Mouse (Mus musculus) liver, embryonic 13.5 days (tissue): ENCODE measurements around the gene Ybx1. TPM values are rescaled to one million over a fixed set of nuclear protein-coding genes. Genes with fewer than 3 reads are reported as not detected.

Experiments
- ATAC-seq: fragments of 200-750 bp; cut with Nextera tagmentation; 2 replicates; pipeline ENCODE4 v1.8.0; 2017; ENCODE audit warnings: low read depth, mild to moderate bottlenecking, moderate number of reproducible peaks, moderate library complexity
- DNase-seq: peaks from one replicate; pipeline ENCODE4 v3.0.0; 2022
- H3K27ac ChIP-seq: fragments of 300-500 bp; sonication (generic); 2 replicates; pipeline ENCODE4 v1.5.1; 2015; ENCODE audit warnings: moderate library complexity, mild to moderate bottlenecking, inconsistent platforms
- H3K27me3 ChIP-seq: fragments of 300-500 bp; sonication (generic); 2 replicates; pipeline ENCODE4 v1.6.1; 2015; ENCODE audit warnings: mild to moderate bottlenecking, inconsistent platforms
- H3K36me3 ChIP-seq: fragments of 300-500 bp; sonication (generic); 2 replicates; pipeline ENCODE4 v1.6.1; 2015; ENCODE audit warnings: mild to moderate bottlenecking, inconsistent platforms
- H3K4me1 ChIP-seq: fragments of 300-500 bp; sonication (generic); replicated peaks from 2 replicates; pipeline ENCODE4 v1.6.1; 2015; ENCODE audit warnings: inconsistent platforms
- H3K4me2 ChIP-seq: fragments of 300-500 bp; sonication (generic); 2 replicates; pipeline ENCODE4 v1.6.1; 2015; ENCODE audit warnings: inconsistent platforms, mild to moderate bottlenecking, moderate library complexity
- H3K4me3 ChIP-seq: fragments of 300-500 bp; sonication (generic); replicated peaks from 2 replicates; pipeline ENCODE4 v1.5.1; 2015; ENCODE audit warnings: mild to moderate bottlenecking, inconsistent platforms
- H3K9ac ChIP-seq: fragments of 300-500 bp; sonication (generic); 2 replicates; pipeline ENCODE4 v1.6.1; 2015; ENCODE audit warnings: mild to moderate bottlenecking, inconsistent platforms
- H3K9me3 ChIP-seq: fragments of 300-500 bp; sonication (generic); replicated peaks from 2 replicates; pipeline ENCODE4 v1.6.1; 2016; ENCODE audit warnings: inconsistent platforms
- WGBS: fragments of 180-500 bp; shearing (Covaris S2); methylation state at CpG from one replicate; pipeline ENCODE4 v1.1.7; 2015; ENCODE audit not compliant: insufficient replicate concordance; 5-methylcytosine and 5-hydroxymethylcytosine counted together
- polyA plus RNA-seq: library from polyadenylated mRNA; unstranded; fragments of >200 nt; fragmentation: Nextera tagmentation; extraction: Ambion mirVana; gene quantifications from 2 replicates; pipeline ENCODE4 v1.2.1, GENCODE M21; 2015

Gene Ybx1
- polyA plus RNA-seq, 1 experiment from 2014 or later: 342 TPM

DNA sequence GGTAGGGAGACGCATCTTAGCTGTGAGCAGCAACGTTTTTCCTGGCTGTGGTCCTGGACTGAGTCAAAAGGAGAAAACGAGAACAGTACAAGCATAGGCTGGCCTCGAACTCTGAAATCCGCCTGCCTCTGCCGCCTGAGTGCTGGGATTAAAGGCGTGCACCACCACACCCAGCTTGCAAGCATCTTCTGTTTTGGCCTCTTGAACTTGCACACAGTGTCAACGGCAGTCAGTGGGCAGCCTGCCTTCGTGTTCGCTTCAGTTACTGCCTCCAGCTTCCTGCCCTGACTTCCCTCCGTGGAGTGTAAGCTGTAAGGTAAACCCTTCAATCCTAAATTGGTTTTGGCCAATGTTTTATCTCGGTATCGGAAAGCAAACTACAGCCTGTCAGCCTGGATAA is 27.8 kb downstream of the Ybx1 start:
- H3K27me3 ChIP-seq: no peaks in the 10 kb centered on the region
- 48% methylated on average over 13 of the region's 13 CpGs for WGBS
- H3K27ac ChIP-seq: no peak overlapping the region
- H3K9me3 ChIP-seq: no peaks in the 10 kb centered on the region
- H3K36me3 ChIP-seq: peaks cover 12% of the 10 kb centered on the region
- H3K4me1 ChIP-seq: peaks cover 9% of the 10 kb centered on the region
- H3K4me2 ChIP-seq: no peak overlapping the region
- no peak for ATAC-seq
- DNase-seq: no peak
- H3K9ac ChIP-seq: no peak overlapping the region
- H3K4me3 ChIP-seq: no peak overlapping the region

DNA sequence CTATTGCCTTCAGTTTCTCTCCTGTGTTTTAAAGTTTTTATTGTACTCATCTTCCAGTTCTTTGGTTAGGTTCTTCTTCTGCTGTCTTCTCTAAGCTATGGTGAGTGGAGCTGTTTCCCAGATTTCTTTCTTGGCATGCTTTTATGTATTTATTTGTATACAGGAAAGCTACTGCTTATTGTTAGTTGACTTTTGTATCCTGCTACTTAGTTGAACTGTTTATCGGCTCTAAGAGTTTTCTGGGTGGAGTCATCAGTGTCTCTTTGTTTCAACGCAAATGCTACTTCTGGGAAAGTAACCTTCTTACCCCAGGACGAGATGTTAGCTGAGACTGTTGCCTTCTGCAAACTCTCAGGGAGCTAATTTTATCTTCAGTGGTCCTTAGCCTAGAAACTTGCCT is 30.9 kb downstream of the Ybx1 start:
- Histone ChIP-seq H3K9ac (no peak overlapping the region), H3K36me3 (no peaks in the 10 kb centered on the region), H3K4me2 (no peak overlapping the region), H3K27me3 (no peaks in the 10 kb centered on the region), H3K27ac (no peak overlapping the region), H3K9me3 (no peaks in the 10 kb centered on the region), H3K4me3 (no peak overlapping the region), H3K4me1 (peaks cover 13% of the 10 kb centered on the region)
- DNase-seq: no peak
- ATAC-seq: no peak
- WGBS: 58% methylated on average over 3 of the region's 3 CpGs

DNA sequence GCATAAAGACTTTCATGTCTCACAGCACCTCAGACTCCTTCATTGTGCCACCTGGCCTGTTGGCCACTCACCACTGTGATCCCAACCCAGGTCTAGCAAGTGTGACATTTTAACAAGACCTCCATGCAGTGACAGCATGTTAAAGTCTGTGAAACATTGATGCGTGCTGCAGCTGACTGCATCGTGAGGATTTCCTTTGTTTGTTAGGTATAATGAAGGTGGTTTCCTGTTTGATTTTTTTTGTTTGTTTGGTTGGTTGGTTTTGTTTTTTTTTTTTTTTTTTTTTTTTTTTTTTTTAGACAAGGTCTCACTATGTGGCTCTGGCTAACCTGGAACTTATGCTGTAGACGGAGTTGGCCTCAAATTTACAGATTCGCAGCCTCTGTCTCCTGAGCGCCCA is 31.9 kb downstream of the Ybx1 start:
- ATAC-seq (no peak), DNase-seq (no peak)
- Histone ChIP-seq H3K9me3 (no peaks in the 10 kb centered on the region), H3K4me2 (no peak overlapping the region), H3K27me3 (no peaks in the 10 kb centered on the region), H3K9ac (no peak overlapping the region), H3K27ac (no peak overlapping the region), H3K4me3 (no peak overlapping the region), H3K4me1 (peaks cover 13% of the 10 kb centered on the region), H3K36me3 (no peaks in the 10 kb centered on the region)
- 77% methylated on average over 5 of the region's 5 CpGs for WGBS

DNA sequence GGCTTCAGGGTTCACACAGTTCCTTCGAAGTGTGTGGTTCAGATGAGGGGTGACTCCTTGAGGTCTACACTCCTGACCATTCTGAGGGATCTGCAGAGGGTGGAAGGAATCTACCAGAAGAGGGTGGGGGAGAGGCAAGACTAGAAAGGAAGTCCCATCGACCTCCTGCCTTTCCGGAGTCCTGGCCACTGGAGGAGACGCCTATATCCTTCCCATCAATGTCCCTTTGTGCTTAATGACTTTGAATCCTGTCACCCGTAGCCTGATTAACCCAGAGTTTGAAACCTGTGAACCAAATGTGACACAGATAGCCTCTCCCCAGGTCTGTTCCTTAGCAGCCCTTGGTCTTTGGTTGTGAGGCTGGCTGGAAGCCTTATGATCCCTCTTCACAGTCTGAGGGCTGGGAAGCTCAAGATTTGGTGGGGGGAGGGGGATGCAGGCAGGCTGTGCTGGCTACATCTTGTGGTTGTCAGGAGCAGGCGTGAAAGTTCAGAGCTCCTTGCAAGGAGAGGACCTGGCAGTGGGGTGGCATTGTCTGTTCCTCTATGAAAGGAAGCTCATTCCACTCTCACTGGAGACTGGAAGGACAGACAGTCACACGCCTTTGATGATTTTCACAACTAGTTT is 33.2 kb downstream of the Ybx1 start:
- H3K9me3 ChIP-seq: no peaks in the 10 kb centered on the region
- no peak overlapping the region for H3K4me2 ChIP-seq
- H3K27me3 ChIP-seq: no peaks in the 10 kb centered on the region
- H3K27ac ChIP-seq: no peak overlapping the region
- WGBS: 25% methylated on average over 7 of the region's 7 CpGs
- no peak for DNase-seq
- H3K36me3 ChIP-seq: no peaks in the 10 kb centered on the region
- no peak overlapping the region for H3K4me3 ChIP-seq
- peaks cover 13% of the 10 kb centered on the region for H3K4me1 ChIP-seq
- H3K9ac ChIP-seq: no peak overlapping the region
- ATAC-seq: no peak

DNA sequence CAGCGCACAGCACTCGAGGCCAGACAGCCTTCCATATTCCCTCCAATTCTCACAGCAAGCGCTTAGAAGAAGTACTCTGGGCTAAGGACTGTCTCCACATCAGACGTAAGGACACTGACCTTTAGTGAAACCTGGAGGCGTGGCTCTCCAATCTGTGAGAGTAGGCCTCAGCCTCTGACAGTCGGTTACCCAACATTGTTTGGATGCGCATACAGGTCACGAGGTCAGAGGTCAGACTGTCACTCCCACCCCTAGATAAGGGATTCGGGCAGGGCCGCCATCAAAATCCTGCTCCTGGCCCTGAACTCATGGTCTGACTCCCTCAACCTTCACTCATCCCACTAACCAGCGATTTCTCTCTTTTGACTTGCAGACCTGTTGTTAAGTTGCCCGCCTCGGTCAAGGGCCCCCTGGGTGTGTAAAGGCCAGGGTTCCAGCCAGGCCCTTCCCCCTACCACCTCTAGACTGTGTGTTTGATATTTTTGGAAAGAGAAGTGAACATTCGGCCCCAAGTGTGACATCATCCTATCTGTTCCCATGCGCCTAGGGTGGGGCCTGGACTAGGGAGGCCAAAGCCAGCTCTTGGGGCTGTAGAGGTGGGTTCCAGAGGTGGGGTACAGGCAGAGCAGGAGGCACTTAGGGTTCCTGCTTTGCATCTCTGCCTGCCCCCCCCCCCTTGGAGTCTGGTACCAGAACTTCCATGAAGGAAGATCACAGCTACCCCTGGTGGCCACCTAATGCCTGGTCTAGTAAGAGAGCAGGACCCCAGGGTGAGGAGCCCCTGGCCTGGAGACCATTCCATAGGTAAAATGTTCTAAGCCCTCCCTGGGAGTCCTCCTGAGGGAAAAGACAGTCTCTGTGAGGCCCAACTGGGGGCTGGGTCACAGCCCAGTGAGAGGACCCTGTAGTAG is 34.8 kb downstream of the Ybx1 start:
- ATAC-seq (peak; percentile 61), DNase-seq (no peak)

DNA sequence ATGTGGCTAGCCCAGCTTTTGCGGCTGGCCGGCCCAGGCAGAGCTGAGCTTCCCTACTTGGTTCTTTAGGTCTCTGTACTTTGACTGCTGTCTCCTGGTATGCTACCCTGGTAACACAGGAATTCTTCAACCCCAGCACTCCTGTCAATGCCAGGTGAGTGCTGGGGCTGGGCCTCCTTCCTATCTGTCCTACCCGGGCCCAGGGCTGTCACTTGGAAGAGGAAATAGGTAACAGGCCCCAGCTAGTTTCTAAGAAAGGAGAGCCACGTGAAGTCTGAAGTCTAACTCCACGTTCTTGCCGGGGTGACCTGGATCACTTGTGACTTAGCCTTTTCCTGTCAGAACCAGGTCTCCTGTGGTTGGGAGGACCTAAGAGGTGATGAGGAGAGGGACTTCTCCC is 37.3 kb downstream of the Ybx1 start:
- H3K36me3 ChIP-seq: no peaks in the 10 kb centered on the region
- 0 out of 2 replicates have a peak, but pooled peaks cover 5% of the 10 kb centered on the region for H3K27me3 ChIP-seq
- no peak overlapping the region for H3K27ac ChIP-seq
- H3K9ac ChIP-seq: no peak overlapping the region
- no peak overlapping the region for H3K4me3 ChIP-seq
- no peak for DNase-seq
- no peak overlapping the region for H3K4me2 ChIP-seq
- no peak for ATAC-seq
- WGBS: 55% methylated on average over 6 of the region's 6 CpGs
- H3K4me1 ChIP-seq: peaks cover 13% of the 10 kb centered on the region
- H3K9me3 ChIP-seq: no peaks in the 10 kb centered on the region

More for the DNA sequence above, 34.8 kb downstream of the Ybx1 start:
- Histone ChIP-seq H3K4me1 (peaks cover 13% of the 10 kb centered on the region), H3K4me2 (no peak overlapping the region), H3K27ac (no peak overlapping the region), H3K9me3 (no peaks in the 10 kb centered on the region), H3K36me3 (no peaks in the 10 kb centered on the region), H3K4me3 (no peak overlapping the region), H3K9ac (no peak overlapping the region), H3K27me3 (no peaks in the 10 kb centered on the region)
- WGBS: 62% methylated on average over 15 of the region's 15 CpGs

DNA sequence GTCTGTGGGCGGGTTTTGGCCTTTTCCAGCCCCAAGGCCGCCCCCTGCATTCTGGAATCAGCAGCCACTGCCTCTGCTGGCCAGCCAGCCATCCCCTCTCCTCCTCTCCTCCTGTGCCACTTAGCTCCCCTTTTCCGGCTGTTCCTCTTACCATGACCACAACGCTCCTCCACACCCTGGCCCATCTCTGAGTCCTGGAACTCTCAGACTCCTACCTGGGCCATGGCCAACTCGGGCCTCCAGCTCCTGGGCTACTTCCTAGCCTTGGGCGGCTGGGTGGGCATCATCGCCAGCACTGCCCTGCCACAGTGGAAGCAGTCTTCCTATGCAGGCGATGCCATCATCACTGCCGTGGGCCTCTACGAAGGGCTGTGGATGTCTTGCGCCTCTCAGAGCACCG is 39.1 kb downstream of the Ybx1 start, which contains the start of gene Cldn19:
TSS of gene Cldn19 (plus strand) at position 64 of the 400 bp plus-strand sequence.
- 78% methylated on average over 12 of the region's 12 CpGs for WGBS
- H3K27ac ChIP-seq: no peak within 1 kb of the TSS
- H3K36me3 ChIP-seq: no peaks in the 10 kb centered on the region

DNA sequence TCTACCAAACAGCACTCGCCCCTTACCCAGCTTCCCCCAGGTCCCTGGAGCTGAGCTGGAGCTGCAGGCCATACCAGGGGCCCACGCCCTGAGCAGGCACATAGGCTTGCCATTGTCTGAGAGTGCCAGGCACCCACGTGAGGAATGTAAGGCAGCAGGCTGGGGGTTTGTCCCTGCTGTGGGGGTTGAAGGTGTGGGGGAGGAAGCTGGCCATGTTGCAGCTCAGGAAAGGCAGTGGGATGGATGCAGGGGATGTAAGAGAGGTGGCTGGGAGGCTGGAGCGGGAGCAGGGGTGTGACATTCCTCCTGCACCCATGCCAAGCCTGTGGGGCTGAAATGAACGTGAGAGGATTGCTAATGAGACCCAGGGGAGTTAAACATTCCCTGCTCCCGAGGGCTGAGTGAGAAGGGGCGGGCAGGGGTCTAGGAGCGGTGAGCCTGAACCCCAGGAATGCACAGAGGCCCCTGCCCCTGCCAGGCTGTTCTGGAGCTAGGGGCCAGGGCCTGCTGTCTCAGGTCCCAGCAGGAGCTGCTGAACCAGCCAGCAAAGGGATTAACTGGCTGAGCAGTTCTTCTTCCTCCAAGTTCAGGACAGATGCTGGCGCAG is 40.3 kb downstream of the Ybx1 start:
- Histone ChIP-seq H3K9me3 (no peaks in the 10 kb centered on the region), H3K27ac (no peak overlapping the region), H3K4me3 (no peak overlapping the region), H3K4me2 (no peak overlapping the region), H3K9ac (no peak overlapping the region), H3K27me3 (0 out of 2 replicates have a peak, but pooled peaks cover 5% of the 10 kb centered on the region), H3K36me3 (no peaks in the 10 kb centered on the region), H3K4me1 (peaks cover 1% of the 10 kb centered on the region)
- ATAC-seq: no peak
- 57% methylated on average over 9 of the region's 9 CpGs for WGBS
- no peak for DNase-seq

More for the DNA sequence above, 39.1 kb downstream of the Ybx1 start, which contains the start of gene Cldn19:
- ATAC-seq (no peak), DNase-seq (no peak)
- Histone ChIP-seq H3K9ac (no peak within 1 kb of the TSS), H3K4me2 (no peak within 1 kb of the TSS), H3K4me1 (peaks cover 13% of the 10 kb centered on the region), H3K4me3 (no peak within 1 kb of the TSS), H3K9me3 (no peaks in the 10 kb centered on the region), H3K27me3 (0 out of 2 replicates have a peak, but pooled peaks cover 5% of the 10 kb centered on the region)

DNA sequence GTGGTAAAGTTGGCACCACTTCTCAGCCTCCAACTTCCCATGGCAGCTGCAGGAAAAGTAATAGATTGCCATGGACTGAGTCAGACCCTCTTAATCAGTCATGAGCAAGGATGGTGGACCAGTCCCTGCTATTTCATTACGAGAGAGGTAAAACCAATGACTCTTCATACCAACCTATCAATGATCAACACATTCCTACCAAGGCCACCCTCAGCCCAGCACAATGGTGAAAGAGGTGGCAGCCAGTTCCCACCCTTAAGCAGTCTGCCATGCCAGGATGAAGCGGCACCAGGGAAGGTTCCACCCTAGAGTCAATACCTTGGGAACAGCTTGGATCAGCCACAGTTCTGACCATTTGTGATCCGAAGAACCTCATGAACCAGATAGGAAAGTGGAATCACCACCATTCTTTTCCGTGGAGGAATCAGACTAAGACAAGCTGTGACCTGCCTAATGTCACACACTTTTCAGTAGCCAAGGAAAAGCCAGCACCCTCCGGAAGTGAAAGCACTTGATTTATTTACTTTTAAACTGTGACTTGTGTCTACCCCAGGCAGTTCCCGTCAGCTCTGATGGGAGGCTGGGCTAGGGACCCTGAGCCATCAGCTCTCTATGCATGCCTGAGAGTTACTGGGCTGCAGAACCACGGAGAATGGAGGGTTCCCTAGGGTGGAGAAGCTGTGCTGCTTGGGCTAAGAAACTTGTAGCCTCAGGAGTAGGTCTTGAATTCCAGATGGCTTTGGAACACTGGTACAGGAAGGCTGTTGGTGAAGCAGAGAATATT is 42.2 kb downstream of the Ybx1 start:
- 42% methylated on average over 7 of the region's 7 CpGs for WGBS

DNA sequence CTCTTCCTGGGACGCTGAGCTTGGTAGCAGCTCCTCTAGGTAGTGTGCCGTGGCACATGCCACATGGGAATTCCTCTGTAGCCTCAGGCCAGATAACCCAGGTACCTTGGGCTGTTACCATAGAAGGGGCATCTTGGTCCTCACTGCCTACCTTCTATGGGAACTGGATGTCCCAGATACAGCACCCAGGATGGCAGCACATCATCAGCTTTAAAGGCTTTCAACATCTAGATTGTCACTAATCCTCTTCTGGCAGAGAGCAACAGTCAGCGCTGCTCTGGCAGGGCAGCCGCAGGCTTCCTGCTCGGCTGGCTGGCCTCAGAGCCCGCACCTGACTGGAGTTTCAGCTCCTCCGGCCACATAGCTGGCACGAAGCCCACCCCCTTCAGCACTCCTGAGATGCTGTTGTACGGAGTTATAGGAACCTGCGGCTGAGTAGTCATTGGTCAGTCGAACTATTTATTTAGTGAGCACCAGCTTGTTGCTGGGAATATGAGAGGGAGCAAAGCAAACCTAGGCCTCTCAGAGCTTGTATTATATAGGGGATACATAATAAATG is 45.9 kb downstream of the Ybx1 start:
- H3K36me3 ChIP-seq: peaks cover 15% of the 10 kb centered on the region
- no peak for ATAC-seq
- 80% methylated on average over 11 of the region's 11 CpGs for WGBS

More for the DNA sequence above, 42.2 kb downstream of the Ybx1 start:
- Histone ChIP-seq H3K4me1 (no peaks in the 10 kb centered on the region), H3K27ac (no peak overlapping the region), H3K9me3 (no peaks in the 10 kb centered on the region), H3K9ac (no peak overlapping the region), H3K4me3 (no peak overlapping the region), H3K4me2 (no peak overlapping the region), H3K27me3 (0 out of 2 replicates have a peak, but pooled peaks cover 5% of the 10 kb centered on the region), H3K36me3 (peaks cover 3% of the 10 kb centered on the region)
- ATAC-seq (no peak), DNase-seq (no peak)

More for the DNA sequence above, 45.9 kb downstream of the Ybx1 start:
- no peak for DNase-seq
- Histone ChIP-seq H3K4me3 (no peak overlapping the region), H3K4me1 (no peaks in the 10 kb centered on the region), H3K4me2 (no peak overlapping the region), H3K27me3 (0 out of 2 replicates have a peak, but pooled peaks cover 5% of the 10 kb centered on the region), H3K9ac (no peak overlapping the region), H3K27ac (no peak overlapping the region), H3K9me3 (no peaks in the 10 kb centered on the region)
